Mouse (Mus musculus): ENCODE results near the gene Prox2. TPM values are rescaled to one million over a fixed set of nuclear protein-coding genes. Genes with fewer than 3 reads are reported as not detected.

Prox2 gene
- total and polyA plus RNA-seq, 3 experiments: 2.4 to 13.3 (median 4.5) TPM

GRCm38 (mm10) chr12:85123645-85124044 lies 13.1 kb upstream of the Prox2 start:
- peak overlapping the region; percentile 75 for H3K27ac ChIP-seq (ENCODE audit: insufficient read depth, low read depth)
- peaks cover 48 to 82% of the 10 kb centered on the region in 2 experiments for H3K36me3 ChIP-seq (replicated peaks in 1 of 2; ENCODE audit: control insufficient read depth in 1 of 2, insufficient read depth in 1 of 2, low read length in 1 of 2)
- no peak overlapping the region for H3K4me3 ChIP-seq (replicated peaks in 1 of 3; ENCODE audit: low read depth in 2 of 3, low read length in 2 of 3, poor library complexity in 1 of 3)

GRCm38 (mm10) chr12:85123108-85123530 lies 12.6 kb upstream of the Prox2 start:
- Histone ChIP-seq H3K9ac (ENCODE audit: insufficient read depth, low read depth) (peak overlapping the region; percentile 23; the same call in 1 of the 2 replicates), H3K4me2 (ENCODE audit: insufficient read depth, low read depth, poor library complexity, severe bottlenecking) (peak overlapping the region; percentile 82), H3K27me3 (replicated peaks) (no peaks in the 10 kb centered on the region), H3K4me1 (ENCODE audit: control insufficient read depth in 1 of 2, insufficient read depth in 2 of 2) (peaks cover 21 to 42% of the 10 kb centered on the region in 2 experiments), H3K4me3 (replicated peaks in 1 of 3; ENCODE audit: low read depth in 2 of 3, low read length in 2 of 3, poor library complexity in 1 of 3) (no peak overlapping the region), H3K9me3 (replicated peaks; ENCODE audit: low read length) (no peaks in the 10 kb centered on the region), H3K36me3 (replicated peaks in 1 of 2; ENCODE audit: control insufficient read depth in 1 of 2, insufficient read depth in 1 of 2, low read length in 1 of 2) (peaks cover 48 to 82% of the 10 kb centered on the region in 2 experiments), H3K27ac (ENCODE audit: insufficient read depth, low read depth) (peak overlapping the region; percentile 75), H3K79me2 (replicated peaks; ENCODE audit: control insufficient read depth, extremely low read depth, insufficient read depth, poor library complexity, severe bottlenecking) (peaks cover 11% of the 10 kb centered on the region)
- peak; percentile 88 for TF ChIP-seq ELF1 (IDR thresholded peaks at IDR 0.05; ENCODE audit: low read depth, low read length)
- TF ChIP-seq NRF1 (IDR thresholded peaks at IDR 0.05; ENCODE audit: low read depth, low read length): no peak
- peak; percentile 79 for TF ChIP-seq MYC (IDR thresholded peaks at IDR 0.05; ENCODE audit: low read depth, low read length)
- TF ChIP-seq MXI1 (IDR thresholded peaks at IDR 0.05; ENCODE audit: low read depth, low read length): no peak; the same call in 1 of the 2 replicates
- 0 out of 2 replicates have a peak, but pooled peaks have one; percentile 15 for TF ChIP-seq NELFE (IDR thresholded peaks at IDR 0.05; ENCODE audit: low read depth, low read length)
- TF ChIP-seq CHD1 (IDR thresholded peaks at IDR 0.05; ENCODE audit: low read depth, low read length): 0 out of 2 replicates have a peak, but pooled peaks have one; percentile 48
- TF ChIP-seq JUN (IDR thresholded peaks at IDR 0.05; ENCODE audit: insufficient read depth, low read depth, low read length): peak; percentile 64; the same call in 1 of the 2 replicates
- peak; percentile 58 for TF ChIP-seq HCFC1 (IDR thresholded peaks at IDR 0.05; ENCODE audit: low read depth, low read length)
- peak; percentile 70 for TF ChIP-seq CHD2 (IDR thresholded peaks at IDR 0.05; ENCODE audit: low read length)
- TF ChIP-seq ZMIZ1 (IDR thresholded peaks at IDR 0.05; ENCODE audit: low read depth, low read length): no peak
- TF ChIP-seq MEF2A (IDR thresholded peaks at IDR 0.05; ENCODE audit: borderline replicate concordance, low read depth, low read length): peak; percentile 83
- TF ChIP-seq IRF4 (IDR thresholded peaks at IDR 0.05; ENCODE audit: low read depth, low read length): peak; percentile 77
- peak; percentile 58; the same call in 1 of the 2 replicates for TF ChIP-seq E2F4 (IDR thresholded peaks at IDR 0.05; ENCODE audit: insufficient replicate concordance, low read depth, low read length)
- no peak for TF ChIP-seq POLR2AphosphoS2 (IDR thresholded peaks at IDR 0.05; ENCODE audit: low read depth, low read length)
- TF ChIP-seq MAX (IDR thresholded peaks at IDR 0.05; ENCODE audit: low read length): no peak; the same call in 1 of the 2 replicates
- TF ChIP-seq JUND (conservative IDR thresholded peaks at IDR 0.05; ENCODE audit: low read depth, low read length): peak; percentile 86
- peak; percentile 82 for TF ChIP-seq EP300 (IDR thresholded peaks at IDR 0.05; ENCODE audit: low read length)
- TF ChIP-seq PAX5 (IDR thresholded peaks at IDR 0.05; ENCODE audit: low read length): no peak
- TF ChIP-seq MAZ (IDR thresholded peaks at IDR 0.05; ENCODE audit: low read depth, low read length): peak; percentile 86
- TF ChIP-seq BHLHE40 (IDR thresholded peaks at IDR 0.05; ENCODE audit: low read depth, low read length): peak; percentile 75
- peak; percentile 75 for TF ChIP-seq TCF12 (IDR thresholded peaks at IDR 0.05; ENCODE audit: low read depth, low read length)
- peak; percentile 42; the same call in 1 of the 2 replicates for TF ChIP-seq POLR2A (IDR thresholded peaks at IDR 0.05; ENCODE audit: low read depth, low read length)
- peak; percentile 90 for TF ChIP-seq SIN3A (IDR thresholded peaks at IDR 0.05; ENCODE audit: low read length)
- TF ChIP-seq RCOR1 (conservative IDR thresholded peaks at IDR 0.05; ENCODE audit: low read depth, low read length): no peak; the same call in none of the 2 replicates
- TF ChIP-seq ETS1 (conservative IDR thresholded peaks at IDR 0.05; ENCODE audit: low read depth, low read length): peak; percentile 60
- TF ChIP-seq GABPA (IDR thresholded peaks at IDR 0.05; ENCODE audit: insufficient replicate concordance, low read depth, low read length): no peak
- TF ChIP-seq MAFK (IDR thresholded peaks at IDR 0.05; ENCODE audit: insufficient replicate concordance, low read length): no peak; the same call in 1 of the 2 replicates
- in situ Hi-C loops (cut with MboI; ENCODE audit: low pct_ligation_motif_present, low pct_unique_long_range_greater_than_20kb, low sequenced_read_pairs): no loop called here
- dilution Hi-C loops (cut with MboI; ENCODE audit: extremely low pct_ligation_motif_present, extremely low pct_unique_long_range_greater_than_20kb, low sequenced_read_pairs): no loop called here
- DNase-seq (ENCODE audit: extremely low read depth): peak; percentile 72

More at GRCm38 (mm10) chr12:85123645-85124044, 13.1 kb upstream of the Prox2 start:
- peak overlapping the region; percentile 82 for H3K4me2 ChIP-seq (ENCODE audit: insufficient read depth, low read depth, poor library complexity, severe bottlenecking)
- H3K9ac ChIP-seq (ENCODE audit: insufficient read depth, low read depth): no peak overlapping the region
- H3K9me3 ChIP-seq (replicated peaks; ENCODE audit: low read length): no peaks in the 10 kb centered on the region
- in situ Hi-C loops (cut with MboI; ENCODE audit: low pct_ligation_motif_present, low pct_unique_long_range_greater_than_20kb, low sequenced_read_pairs): no loop called here
- TF ChIP-seq BHLHE40 (IDR thresholded peaks at IDR 0.05; ENCODE audit: low read depth, low read length) (peak; percentile 32; the same call in 1 of the 2 replicates), MXI1 (IDR thresholded peaks at IDR 0.05; ENCODE audit: low read depth, low read length) (peak; percentile 90), E2F4 (IDR thresholded peaks at IDR 0.05; ENCODE audit: insufficient replicate concordance, low read depth, low read length) (peak; percentile 59; the same call in 1 of the 2 replicates), USF1 (IDR thresholded peaks at IDR 0.05; ENCODE audit: low read depth, low read length) (peak; percentile 8; the same call in 1 of the 2 replicates), MYC (IDR thresholded peaks at IDR 0.05; ENCODE audit: low read depth, low read length) (peak; percentile 92), ZC3H11A (IDR thresholded peaks at IDR 0.05; ENCODE audit: low read depth, low read length) (no peak), USF2 (conservative IDR thresholded peaks at IDR 0.05; ENCODE audit: low read depth, low read length) (0 out of 2 replicates have a peak, but pooled peaks have one; percentile 17), MAFK (IDR thresholded peaks at IDR 0.05; ENCODE audit: insufficient replicate concordance, low read length) (no peak), MAX (IDR thresholded peaks at IDR 0.05; ENCODE audit: low read length) (peak; percentile 88)
- peak; percentile 57 for DNase-seq (ENCODE audit: extremely low read depth)
- dilution Hi-C loops (cut with MboI; ENCODE audit: extremely low pct_ligation_motif_present, extremely low pct_unique_long_range_greater_than_20kb, low sequenced_read_pairs): no loop called here
- H3K79me2 ChIP-seq (replicated peaks; ENCODE audit: control insufficient read depth, extremely low read depth, insufficient read depth, poor library complexity, severe bottlenecking): peaks cover 8% of the 10 kb centered on the region
- no peaks in the 10 kb centered on the region for H3K27me3 ChIP-seq (replicated peaks)
- peaks cover 21 to 36% of the 10 kb centered on the region in 2 experiments for H3K4me1 ChIP-seq (ENCODE audit: control insufficient read depth in 1 of 2, insufficient read depth in 2 of 2)

Data from CH12.LX (cell line).